Mouse (Mus musculus): ENCODE results near the gene Pkd1.

Gene Pkd1

GRCm38 (mm10) chr17:24549618-24550415, at the start of gene Pkd1:
Gene Pkd1 (plus strand): TSS chr17:24549834.
- peak; percentile 99 to 100 for DNase-seq (ENCODE audit: low spot score in 2 of 2)

- DNase-seq (ENCODE audit: low spot score in 2 of 2), result no peak
Observed at GRCm38 (mm10) chr17:24502208-24502607, 47.4 kb upstream of the Pkd1 start.

GRCm38 (mm10) chr17:24504085-24504484, 45.5 kb upstream of the Pkd1 start:
- DNase-seq (ENCODE audit: low spot score in 2 of 2), result no peak

GRCm38 (mm10) chr17:24505286-24505955, 44.2 kb upstream of the Pkd1 start:
- no peak for DNase-seq (ENCODE audit: low spot score in 2 of 2)

GRCm38 (mm10) chr17:24506332-24507070, 43.1 kb upstream of the Pkd1 start:
- no peak for DNase-seq (ENCODE audit: low spot score in 2 of 2)

GRCm38 (mm10) chr17:24507129-24507664, 42.4 kb upstream of the Pkd1 start:
- no peak for DNase-seq (ENCODE audit: low spot score in 2 of 2)

GRCm38 (mm10) chr17:24507806-24508460, 41.7 kb upstream of the Pkd1 start:
- DNase-seq (ENCODE audit: low spot score in 2 of 2), result no peak

- peak in 1 of 2 experiments; percentile 27 for DNase-seq (ENCODE audit: low spot score in 2 of 2)
Observed at GRCm38 (mm10) chr17:24513609-24514008, 36.0 kb upstream of the Pkd1 start.

- peak; percentile 19 to 73 for DNase-seq (ENCODE audit: low spot score in 2 of 2)
Observed at GRCm38 (mm10) chr17:24514270-24515257, 35.1 kb upstream of the Pkd1 start.

- DNase-seq (ENCODE audit: low spot score in 2 of 2), result no peak
Observed at GRCm38 (mm10) chr17:24520450-24520849, 29.2 kb upstream of the Pkd1 start.

- no peak for DNase-seq (ENCODE audit: low spot score in 2 of 2)
Observed at GRCm38 (mm10) chr17:24524734-24525133, 24.9 kb upstream of the Pkd1 start.

- peak in 1 of 2 experiments; percentile 27 for DNase-seq (ENCODE audit: low spot score in 2 of 2)
Observed at GRCm38 (mm10) chr17:24527315-24527714, 22.3 kb upstream of the Pkd1 start.

GRCm38 (mm10) chr17:24527723-24528559, 21.7 kb upstream of the Pkd1 start, which contains the start of gene Traf7:
Gene Traf7 (minus strand): TSS chr17:24527938.
- DNase-seq (ENCODE audit: low spot score in 2 of 2), result peak; percentile 99 to 100

- no peak for DNase-seq (ENCODE audit: low spot score in 2 of 2)
Observed at GRCm38 (mm10) chr17:24528560-24528918, 21.1 kb upstream of the Pkd1 start.

- DNase-seq (ENCODE audit: low spot score in 2 of 2), result peak in 1 of 2 experiments; percentile 46
Observed at GRCm38 (mm10) chr17:24529007-24529451, 20.6 kb upstream of the Pkd1 start.

GRCm38 (mm10) chr17:24529883-24530282, 19.8 kb upstream of the Pkd1 start:
- no peak for DNase-seq (ENCODE audit: low spot score in 2 of 2)

- no peak for DNase-seq (ENCODE audit: low spot score in 2 of 2)
Observed at GRCm38 (mm10) chr17:24530361-24531050, 19.1 kb upstream of the Pkd1 start.

GRCm38 (mm10) chr17:24531064-24531463, 18.6 kb upstream of the Pkd1 start:
- no peak for DNase-seq (ENCODE audit: low spot score in 2 of 2)

GRCm38 (mm10) chr17:24532045-24532444, 17.6 kb upstream of the Pkd1 start:
- DNase-seq (ENCODE audit: low spot score in 2 of 2), result no peak
